Mouse (Mus musculus) lung, postnatal 0 days (tissue): ENCODE measurements around the gene Mmp11.

Experiments
- CTCF ChIP-seq: IDR thresholded peaks from 2 replicates; pipeline ENCODE4 v1.5.1; 2016; ENCODE audit warnings: antibody characterized with exemption, mild to moderate bottlenecking
- EP300 ChIP-seq: IDR thresholded peaks from 2 replicates; pipeline ENCODE4 v1.6.1; 2016; ENCODE audit warnings: antibody characterized with exemption, mild to moderate bottlenecking, control low read depth

GRCm38 (mm10) chr10:75973846-75974245, 37.5 kb upstream of the Mmp11 start:
- TF ChIP-seq CTCF = no peak
- no peak for TF ChIP-seq EP300
